Mouse (Mus musculus): ENCODE measurements around the gene Mylpf.

DNA sequence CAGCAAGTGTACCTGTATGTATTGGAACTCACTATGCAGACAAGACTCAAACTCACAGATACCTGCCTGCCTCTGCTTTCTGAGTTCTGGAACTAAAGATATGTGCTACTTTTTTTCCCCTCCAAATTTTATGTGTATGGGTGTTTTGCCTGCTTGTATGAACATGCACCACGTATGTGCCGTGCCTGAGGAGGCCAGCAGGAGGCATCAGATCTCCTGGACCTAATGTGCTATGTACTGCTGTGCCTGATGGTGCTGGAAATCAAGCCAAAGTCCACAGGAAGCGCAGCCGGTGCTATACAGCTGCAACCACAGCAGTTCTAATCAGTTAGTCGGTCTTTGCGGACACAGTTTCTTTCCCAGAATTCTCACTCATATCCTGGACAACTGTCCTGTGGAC is 24.9 kb upstream of the Mylpf start:
- TF ChIP-seq CTCF (IDR thresholded peaks at IDR 0.05) (peak; percentile 34), POLR2A (IDR thresholded peaks at IDR 0.05; ENCODE audit: insufficient read depth, low read depth, low read length) (no peak), EP300 (IDR thresholded peaks at IDR 0.05; ENCODE audit: insufficient read depth, low read depth, low read length) (no peak)
